Comparison of ENCODE assay signal across 8 mouse cellular contexts in the genomic region with DNA sequence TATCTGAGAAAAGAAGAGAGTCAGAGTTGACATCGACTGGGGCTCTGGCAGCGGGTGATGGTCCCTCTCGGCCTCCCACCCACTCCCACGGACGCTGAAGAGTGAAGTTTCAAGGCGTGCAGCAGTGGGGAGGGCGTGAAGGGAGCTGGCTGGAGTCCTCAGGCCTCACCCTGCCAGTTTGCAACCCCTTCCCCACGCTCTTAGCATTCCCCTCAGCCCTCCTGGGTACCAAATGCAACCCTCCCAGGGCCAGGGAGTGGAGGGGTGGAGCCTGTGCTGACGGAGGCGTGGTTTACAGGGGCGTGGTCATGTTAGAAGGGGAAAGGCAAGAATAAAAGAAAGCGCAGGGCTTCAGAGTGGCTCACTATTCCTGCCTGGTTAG.
DNase-seq lines count a peak whose midpoint lies in the region; ATAC-seq and TF ChIP-seq lines count a peak whose summit lies in the region.

No protein-coding gene starts in this region.

- intact Hi-C loops in heart, adult 2 months (cut with DNase I): loop anchor here (5.0 kb wide), 1 partner anchor 49 kb away; no protein-coding TSS in a partner anchor

- H3ac ChIP-seq in myocyte (ENCODE audit: control insufficient read depth, insufficient read length): peak overlapping the region; percentile 38

- peaks cover 15% of the 10 kb centered on the region for H3K4me1 ChIP-seq in embryonic facial prominence, embryonic 12.5 days
- peaks cover 3% of the 10 kb centered on the region; the same call in 1 of the 2 replicates for H3K4me1 ChIP-seq in heart, adult 2 months (ENCODE audit: control insufficient read depth, insufficient read depth, low read length)
- peaks cover 30% of the 10 kb centered on the region for H3K4me1 ChIP-seq in liver, embryonic 13.5 days (replicated peaks)

- DNase-seq in urinary bladder, postnatal 14 days (ENCODE audit: low spot score): peak; percentile 84
- no peak for DNase-seq in urinary bladder, adult 2 months (ENCODE audit: low spot score)
- peak; percentile 79 to 85 for DNase-seq in heart, adult 2 months
- peak; percentile 75 for DNase-seq in kidney, adult 18-20 months
- DNase-seq in liver, embryonic 13.5 days: peak; percentile 54
- DNase-seq in splenic B cell, adult 2 months (ENCODE audit: low read depth, low spot score): peak; percentile 73

- 0% methylated on average over 12 of the region's 12 CpGs for WGBS in embryonic facial prominence, embryonic 12.5 days
- WGBS in heart, adult 2 months: 2% methylated on average over 12 of the region's 12 CpGs
- WGBS in liver, embryonic 13.5 days (ENCODE audit: insufficient replicate concordance): 1% methylated on average over 12 of the region's 12 CpGs

- peak; percentile 36; the same call in 1 of the 2 replicates for ATAC-seq in embryonic facial prominence, embryonic 12.5 days (ENCODE audit: insufficient number of reproducible peaks, insufficient read depth, low FRiP score, low TSS enrichment)
- ATAC-seq in liver, embryonic 13.5 days (ENCODE audit: low read depth): peak; percentile 52; the same call in 1 of the 2 replicates

- H3K27me3 ChIP-seq in embryonic facial prominence, embryonic 12.5 days: no peaks in the 10 kb centered on the region
- H3K27me3 ChIP-seq in heart, adult 2 months (ENCODE audit: control insufficient read depth, insufficient read depth, low read length): peaks cover 1% of the 10 kb centered on the region; the same call in 1 of the 2 replicates
- peaks cover 71% of the 10 kb centered on the region for H3K27me3 ChIP-seq in liver, embryonic 13.5 days
- no peaks in the 10 kb centered on the region for H3K27me3 ChIP-seq in myocyte (ENCODE audit: control insufficient read depth, insufficient read depth, insufficient read length)
- no peaks in the 10 kb centered on the region for H3K27me3 ChIP-seq in splenic B cell, adult 2 months (ENCODE audit: control insufficient read depth, insufficient read depth, low read length, poor library complexity, severe bottlenecking)

- peak overlapping the region; percentile 44 for H3K4me3 ChIP-seq in embryonic facial prominence, embryonic 12.5 days
- H3K4me3 ChIP-seq in heart, adult 2 months: peak overlapping the region; percentile 59
- H3K4me3 ChIP-seq in liver, embryonic 13.5 days (replicated peaks): peak overlapping the region; percentile 57
- H3K4me3 ChIP-seq in myocyte: peak overlapping the region; percentile 38

- TF ChIP-seq POLR2A in heart, adult 2 months (IDR thresholded peaks at IDR 0.05; ENCODE audit: insufficient read depth, low read depth, low read length): no peak
- peak; percentile 39 for TF ChIP-seq POLR2A in myocyte (IDR thresholded peaks at IDR 0.05; ENCODE audit: insufficient read length, low read depth)

- H3K27ac ChIP-seq in embryonic facial prominence, embryonic 12.5 days: peak overlapping the region; percentile 82
- peak overlapping the region; percentile 42 for H3K27ac ChIP-seq in heart, adult 2 months
- no peak overlapping the region for H3K27ac ChIP-seq in liver, embryonic 13.5 days

- no peak for TF ChIP-seq EP300 in heart, adult 2 months (IDR thresholded peaks at IDR 0.05; ENCODE audit: insufficient read depth, low read depth, low read length)

- H3K36me3 ChIP-seq in embryonic facial prominence, embryonic 12.5 days: no peaks in the 10 kb centered on the region
- no peaks in the 10 kb centered on the region for H3K36me3 ChIP-seq in heart, adult 2 months (ENCODE audit: control insufficient read depth, insufficient read depth, low read length)
- H3K36me3 ChIP-seq in liver, embryonic 13.5 days: no peaks in the 10 kb centered on the region
- H3K36me3 ChIP-seq in myocyte (ENCODE audit: control insufficient read depth, insufficient read depth): no peaks in the 10 kb centered on the region
- H3K36me3 ChIP-seq in splenic B cell, adult 2 months (ENCODE audit: control insufficient read depth, insufficient read depth, low read length, poor library complexity, severe bottlenecking): no peaks in the 10 kb centered on the region

- H3K9me3 ChIP-seq in embryonic facial prominence, embryonic 12.5 days: no peaks in the 10 kb centered on the region
- no peaks in the 10 kb centered on the region for H3K9me3 ChIP-seq in liver, embryonic 13.5 days (replicated peaks)

- TF ChIP-seq CTCF in heart, adult 2 months (IDR thresholded peaks at IDR 0.05): no peak

- H3K9ac ChIP-seq in embryonic facial prominence, embryonic 12.5 days: 0 out of 2 replicates have a peak overlapping the region, but pooled peaks have one; percentile 24
- 0 out of 2 replicates have a peak overlapping the region, but pooled peaks have one; percentile 1 for H3K9ac ChIP-seq in heart, adult 2 months (ENCODE audit: low read depth, low read length)
- H3K9ac ChIP-seq in liver, embryonic 13.5 days: peak overlapping the region; percentile 53; the same call in 1 of the 2 replicates

- peak overlapping the region; percentile 81 for H3K4me2 ChIP-seq in embryonic facial prominence, embryonic 12.5 days (replicated peaks)
- peak overlapping the region; percentile 79 for H3K4me2 ChIP-seq in liver, embryonic 13.5 days
- H3K4me2 ChIP-seq in myocyte (ENCODE audit: low read depth): peak overlapping the region; percentile 82

- H3K79me2 ChIP-seq in heart, adult 2 months (replicated peaks; ENCODE audit: control insufficient read depth, insufficient read depth, low read length): no peaks in the 10 kb centered on the region
- H3K79me2 ChIP-seq in myocyte (ENCODE audit: control insufficient read depth, insufficient read depth): no peaks in the 10 kb centered on the region

TF ChIP-seq in myocyte, 11 proteins besides CTCF, POLR2A, EP300 and RAD21:
- TF ChIP-seq MYOD1 (IDR thresholded peaks at IDR 0.05; ENCODE audit: control insufficient read depth in 1 of 3, insufficient read length in 2 of 3, low read depth in 2 of 3) (no peak), TCF3 (IDR thresholded peaks at IDR 0.05; ENCODE audit: insufficient read length, low read depth) (no peak), USF1 (IDR thresholded peaks at IDR 0.05; ENCODE audit: low read depth) (no peak), REST (IDR thresholded peaks at IDR 0.05; ENCODE audit: insufficient read depth, insufficient read length) (no peak), E2F4 (IDR thresholded peaks at IDR 0.05; ENCODE audit: insufficient read depth) (no peak), CEBPB (IDR thresholded peaks at IDR 0.05; ENCODE audit: insufficient read depth, poor library complexity, severe bottlenecking) (no peak), SRF (IDR thresholded peaks at IDR 0.05; ENCODE audit: control insufficient read depth, insufficient read length, low read depth) (no peak), POLR2AphosphoS2 (IDR thresholded peaks at IDR 0.05; ENCODE audit: insufficient read length, low read depth) (no peak), MYOG (IDR thresholded peaks at IDR 0.05; ENCODE audit: control insufficient read depth in 1 of 3, insufficient read depth in 1 of 3, insufficient read length in 2 of 3, low read depth in 2 of 3) (no peak), TCF12 (IDR thresholded peaks at IDR 0.05; ENCODE audit: insufficient read depth, poor library complexity, severe bottlenecking) (no peak), MAX (IDR thresholded peaks at IDR 0.05; ENCODE audit: low read depth) (no peak)

Comparison
In these comparisons a context has a peak if more than half of its experiments do, and no peak if none do; other contexts are left out.
1. H3K9ac ChIP-seq: peak in every context shown above with its lines; median percentile 53 in liver, embryonic 13.5 days; 24 in embryonic facial prominence, embryonic 12.5 days; 1 in heart, adult 2 months.